ENCODE assay signal across 12 mouse cellular contexts in the genomic region with DNA sequence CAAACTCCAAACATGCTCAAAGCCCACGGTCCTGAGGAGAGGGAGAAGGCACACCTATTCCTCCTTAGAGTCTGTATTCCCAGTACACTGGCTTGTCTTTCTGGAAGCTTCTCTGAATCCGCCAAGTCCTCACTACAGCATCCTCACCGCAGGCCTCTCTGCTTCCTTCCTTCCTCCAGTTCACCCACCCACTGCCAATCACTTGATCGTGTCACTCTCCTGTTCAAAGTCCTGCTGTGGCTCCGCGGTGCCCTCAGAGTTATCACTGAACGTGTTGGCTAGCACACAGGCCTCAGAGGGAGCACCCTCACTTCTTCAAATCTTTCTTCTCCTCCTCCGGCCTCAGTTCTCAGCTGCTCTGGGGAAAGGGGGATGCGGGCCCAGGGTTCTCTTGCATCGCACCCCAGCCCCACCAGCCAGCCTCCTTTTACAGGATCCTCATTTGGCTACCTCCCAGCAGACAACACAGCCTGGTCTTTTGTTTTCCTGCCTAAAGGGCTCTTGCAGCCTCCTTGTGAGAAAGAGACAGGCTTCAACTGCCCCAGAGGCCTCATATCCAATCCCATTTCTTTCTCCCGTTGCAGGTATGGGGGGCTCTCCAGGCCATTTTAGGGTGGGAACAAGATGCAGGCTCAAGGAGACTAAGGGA.
DNase-seq lines count a peak whose midpoint lies in the region; ATAC-seq and TF ChIP-seq lines count a peak whose summit lies in the region.
"Had no signal": no experiment of that assay in that cellular context is flagged by ENCODE, and none has a peak within 500 bp of the region (broad histone marks: within the 10 kb centered on the region; RNA-seq: fewer than 3 reads in every experiment).

No protein-coding gene starts in this region.

- no peaks in the 10 kb centered on the region for H3K27me3 ChIP-seq in neural tube, embryonic 11.5 days (ENCODE audit: control insufficient read depth, insufficient read depth, low read length)
- no peaks in the 10 kb centered on the region for H3K27me3 ChIP-seq in forebrain, embryonic 15.5 days
- no peaks in the 10 kb centered on the region for H3K27me3 ChIP-seq in limb, embryonic 12.5 days
- H3K27me3 ChIP-seq in stomach, postnatal 0 days (ENCODE audit: control insufficient read depth, insufficient read depth, low read length), result no peaks in the 10 kb centered on the region
- H3K27me3 ChIP-seq: limb, embryonic 15.5 days had no signal

- ATAC-seq in neural tube, embryonic 11.5 days (ENCODE audit: insufficient read depth, low FRiP score, low TSS enrichment), result no peak
- no peak for ATAC-seq in forebrain, embryonic 15.5 days (replicated peaks)
- ATAC-seq in limb, embryonic 12.5 days (ENCODE audit: insufficient number of reproducible peaks, insufficient read depth, low FRiP score, low TSS enrichment, low read depth), result no peak
- 0 out of 2 replicates have a peak, but pooled peaks have one; percentile 17 for ATAC-seq in stomach, postnatal 0 days (ENCODE audit: low FRiP score, low TSS enrichment)

- 38% methylated on average over 11 of the region's 11 CpGs for WGBS in neural tube, embryonic 11.5 days
- WGBS in forebrain, embryonic 15.5 days, result 17% methylated on average over 11 of the region's 11 CpGs
- WGBS in limb, embryonic 12.5 days, result 45% methylated on average over 11 of the region's 11 CpGs
- 33% methylated on average over 11 of the region's 11 CpGs for WGBS in stomach, postnatal 0 days

- H3K36me3 ChIP-seq in neural tube, embryonic 11.5 days (ENCODE audit: control insufficient read depth, insufficient read depth, low read length), result no peaks in the 10 kb centered on the region
- no peaks in the 10 kb centered on the region for H3K36me3 ChIP-seq in forebrain, embryonic 15.5 days
- 0 out of 2 replicates have a peak, but pooled peaks cover 5% of the 10 kb centered on the region for H3K36me3 ChIP-seq in limb, embryonic 12.5 days
- H3K36me3 ChIP-seq in stomach, postnatal 0 days (ENCODE audit: control insufficient read depth, insufficient read depth, low read length), result no peaks in the 10 kb centered on the region

- no peak for DNase-seq in neural tube, embryonic 11.5 days (ENCODE audit: low spot score)
- no peak for DNase-seq in neural tube, embryonic 10.5 days (ENCODE audit: extremely low spot score, low spot score)
- DNase-seq in stomach, postnatal 0 days (ENCODE audit: low spot score), result peak; percentile 47
- DNase-seq in spleen, postnatal 10 days (ENCODE audit: low spot score in 2 of 2), result no peak
- DNase-seq in layer of hippocampus, adult 18-20 months (ENCODE audit: low spot score in 2 of 2), result no peak
- no peak for DNase-seq in urinary bladder, postnatal 4 days (ENCODE audit: low spot score in 2 of 2)
- DNase-seq: cerebellum, postnatal 14 days; gastrocnemius, postnatal 10 days; spleen, adult 18-20 months had no signal

- no peak overlapping the region for H3K4me2 ChIP-seq in neural tube, embryonic 11.5 days (ENCODE audit: low read depth)
- no peak overlapping the region for H3K4me2 ChIP-seq in forebrain, embryonic 15.5 days (replicated peaks)
- H3K4me2 ChIP-seq in limb, embryonic 12.5 days, result no peak overlapping the region
- no peak overlapping the region for H3K4me2 ChIP-seq in stomach, postnatal 0 days (replicated peaks; ENCODE audit: low read depth)
- H3K4me2 ChIP-seq: limb, embryonic 15.5 days had no signal

- H3K4me1 ChIP-seq in neural tube, embryonic 11.5 days (ENCODE audit: control insufficient read depth, insufficient read depth, low read length), result peaks cover 34% of the 10 kb centered on the region
- H3K4me1 ChIP-seq in forebrain, embryonic 15.5 days, result peaks cover 54% of the 10 kb centered on the region
- H3K4me1 ChIP-seq in limb, embryonic 12.5 days (replicated peaks), result peaks cover 55% of the 10 kb centered on the region
- peaks cover 8% of the 10 kb centered on the region; the same call in 1 of the 2 replicates for H3K4me1 ChIP-seq in stomach, postnatal 0 days (replicated peaks; ENCODE audit: control insufficient read depth, insufficient read depth)

- H3K27ac ChIP-seq in neural tube, embryonic 11.5 days (ENCODE audit: low read depth, low read length), result 0 out of 2 replicates have a peak overlapping the region, but pooled peaks have one; percentile 20
- peak overlapping the region; percentile 24; the same call in 1 of the 2 replicates for H3K27ac ChIP-seq in forebrain, embryonic 15.5 days (replicated peaks)
- H3K27ac ChIP-seq in limb, embryonic 12.5 days, result no peak overlapping the region
- peak overlapping the region; percentile 30; the same call in 1 of the 2 replicates for H3K27ac ChIP-seq in stomach, postnatal 0 days (replicated peaks)
- H3K27ac ChIP-seq: limb, embryonic 15.5 days had no signal

- no peak for TF ChIP-seq EP300 in stomach, postnatal 0 days (optimal IDR thresholded peaks at IDR 0.05)

- no peak for TF ChIP-seq CTCF in stomach, postnatal 0 days (IDR thresholded peaks at IDR 0.05; ENCODE audit: low read depth)

- H3K9me3 ChIP-seq in neural tube, embryonic 11.5 days (ENCODE audit: control insufficient read depth, low read length), result no peaks in the 10 kb centered on the region
- H3K9me3 ChIP-seq in forebrain, embryonic 15.5 days, result no peaks in the 10 kb centered on the region
- no peaks in the 10 kb centered on the region for H3K9me3 ChIP-seq in limb, embryonic 12.5 days
- H3K9me3 ChIP-seq in stomach, postnatal 0 days (ENCODE audit: control insufficient read depth, low read length), result no peaks in the 10 kb centered on the region
- H3K9me3 ChIP-seq: limb, embryonic 15.5 days had no signal

- H3K9ac ChIP-seq in neural tube, embryonic 11.5 days (ENCODE audit: low read length), result peak overlapping the region; percentile 35
- H3K9ac ChIP-seq in forebrain, embryonic 15.5 days (replicated peaks), result no peak overlapping the region
- H3K9ac ChIP-seq in limb, embryonic 12.5 days (replicated peaks), result peak overlapping the region; percentile 9; the same call in 1 of the 2 replicates
- no peak overlapping the region for H3K9ac ChIP-seq in stomach, postnatal 0 days (ENCODE audit: low read length)
- H3K9ac ChIP-seq: limb, embryonic 15.5 days had no signal

- H3K4me3 ChIP-seq in neural tube, embryonic 11.5 days (ENCODE audit: low read depth, low read length), result no peak overlapping the region
- H3K4me3 ChIP-seq in forebrain, embryonic 15.5 days, result no peak overlapping the region
- no peak overlapping the region for H3K4me3 ChIP-seq in limb, embryonic 12.5 days (replicated peaks)
- H3K4me3 ChIP-seq in stomach, postnatal 0 days (ENCODE audit: low read depth, low read length), result no peak overlapping the region
- H3K4me3 ChIP-seq: limb, embryonic 15.5 days had no signal

Comparison
In these comparisons a context has a peak if more than half of its experiments do, and no peak if none do; other contexts are left out.
1. H3K9ac ChIP-seq: peak in neural tube, embryonic 11.5 days (single experiment) and limb, embryonic 12.5 days (single experiment); none in forebrain, embryonic 15.5 days (single experiment) and stomach, postnatal 0 days (single experiment).